Mouse (Mus musculus) brain, embryonic 14.5 days (tissue): ENCODE data around the gene Rnf150.

Source experiments
- CTCF ChIP-seq: fragments of 200-500 bp; IDR thresholded peaks from 2 replicates; pipeline ENCODE4 v1.5.1; 2012; ENCODE audit warnings: inconsistent platforms, mild to moderate bottlenecking, moderate library complexity, borderline replicate concordance; ENCODE audit not compliant: insufficient read depth, insufficient read length; ENCODE audit errors: extremely low read depth
- POLR2A ChIP-seq: fragments of 200-500 bp; IDR thresholded peaks from 2 replicates; pipeline ENCODE4 v1.6.1; 2012; ENCODE audit warnings: mild to moderate bottlenecking, inconsistent platforms, borderline replicate concordance; ENCODE audit not compliant: poor library complexity, insufficient read depth, insufficient read length, severe bottlenecking; ENCODE audit errors: extremely low read depth

- TF ChIP-seq POLR2A (no peak), CTCF (no peak)
Measured at GRCm38 (mm10) chr8:82972812-82973211, 109.7 kb downstream of the Rnf150 start.
